Mouse (Mus musculus) midbrain, embryonic 14.5 days (tissue): ENCODE measurements at regions not wholly inside any gene's neighbourhood (a gene's known extent, or its start where the extent isn't known, plus 50 kb on each side); places are given as distances from the start of the nearest gene placed in this dataset.
A peak's percentile ranks its signal among the peaks of the same experiment; 100 is the strongest.

Experiments used
- ATAC-seq: fragments of 200-750 bp; cut with Nextera tagmentation; 2 replicates; pipeline ENCODE4 v1.8.0; 2017; ENCODE audit warnings: moderate number of reproducible peaks, moderate library complexity; ENCODE audit not compliant: low FRiP score, low TSS enrichment
- DNase-seq: peaks from one replicate; pipeline ENCODE4 v3.0.0-alpha.2; 2015
- H3K27ac ChIP-seq: fragments of 300-500 bp; sonication (generic); replicated peaks from 2 replicates; pipeline ENCODE4 v1.5.1; 2014; ENCODE audit warnings: mild to moderate bottlenecking, low read depth, low read length, moderate library complexity
- H3K27me3 ChIP-seq: fragments of 300-500 bp; sonication (generic); 2 replicates; pipeline ENCODE4 v1.6.1; 2014; ENCODE audit warnings: low read length, control low read depth, mixed read lengths; ENCODE audit not compliant: control insufficient read depth, insufficient read depth
- H3K36me3 ChIP-seq: fragments of 300-500 bp; sonication (generic); 2 replicates; pipeline ENCODE4 v1.6.1; 2014; ENCODE audit warnings: low read length, control low read depth; ENCODE audit not compliant: control insufficient read depth, insufficient read depth
- H3K4me1 ChIP-seq: fragments of 300-500 bp; sonication (generic); 2 replicates; pipeline ENCODE4 v1.6.1; 2014; ENCODE audit warnings: mild to moderate bottlenecking, antibody characterized with exemption, low read length, control low read depth; ENCODE audit not compliant: control insufficient read depth, insufficient read depth
- H3K4me2 ChIP-seq: fragments of 300-500 bp; sonication (generic); 2 replicates; pipeline ENCODE4 v1.6.1; 2014; ENCODE audit warnings: mild to moderate bottlenecking, low read length, moderate library complexity
- H3K4me3 ChIP-seq: fragments of 300-500 bp; sonication (generic); replicated peaks from 2 replicates; pipeline ENCODE4 v1.5.1; 2014; ENCODE audit warnings: low read depth, low read length
- H3K9ac ChIP-seq: fragments of 300-500 bp; sonication (generic); replicated peaks from 2 replicates; pipeline ENCODE4 v1.6.1; 2014; ENCODE audit warnings: mild to moderate bottlenecking, low read length, moderate library complexity
- H3K9me3 ChIP-seq: fragments of 300-500 bp; sonication (generic); 2 replicates; pipeline ENCODE4 v1.6.1; 2016; ENCODE audit warnings: low read length, control low read depth, mixed read lengths; ENCODE audit not compliant: control insufficient read depth
- WGBS: fragments of 180-500 bp; shearing (Covaris S2); extraction: QIAGEN DNeasy Blood & Tissue Kit; methylation state at CpG from one replicate; pipeline ENCODE4 v1.1.7; 2014; 5-methylcytosine and 5-hydroxymethylcytosine counted together

DNA sequence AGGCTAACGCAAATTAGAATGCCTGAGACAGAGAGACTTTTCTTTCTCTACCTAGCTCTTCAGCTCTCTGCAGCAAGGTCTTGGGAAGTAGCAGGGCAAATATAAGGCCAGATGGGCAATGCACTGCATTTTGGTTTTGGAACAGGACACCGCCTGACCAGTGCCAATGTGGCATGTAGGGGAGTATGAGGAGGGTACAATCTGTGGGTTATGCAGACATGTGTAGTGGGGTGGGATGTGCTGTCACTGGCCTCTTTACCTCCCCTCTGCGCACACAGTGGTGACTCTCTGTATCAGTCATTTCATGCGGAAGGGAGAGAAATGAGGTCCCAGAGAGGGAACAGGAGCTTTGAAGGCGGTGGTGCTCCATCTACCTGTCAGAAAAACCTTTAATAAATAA lies 105.9 kb upstream of the Cachd1 start:
- Histone ChIP-seq H3K9ac (no peak overlapping the region), H3K27ac (no peak overlapping the region), H3K4me1 (0 out of 2 replicates have a peak, but pooled peaks cover 2% of the 10 kb centered on the region), H3K4me3 (no peak overlapping the region), H3K27me3 (no peaks in the 10 kb centered on the region), H3K9me3 (no peaks in the 10 kb centered on the region), H3K36me3 (no peaks in the 10 kb centered on the region), H3K4me2 (no peak overlapping the region)
- DNase-seq (no peak), ATAC-seq (no peak)
- 86% methylated on average over 5 of the region's 5 CpGs for WGBS

DNA sequence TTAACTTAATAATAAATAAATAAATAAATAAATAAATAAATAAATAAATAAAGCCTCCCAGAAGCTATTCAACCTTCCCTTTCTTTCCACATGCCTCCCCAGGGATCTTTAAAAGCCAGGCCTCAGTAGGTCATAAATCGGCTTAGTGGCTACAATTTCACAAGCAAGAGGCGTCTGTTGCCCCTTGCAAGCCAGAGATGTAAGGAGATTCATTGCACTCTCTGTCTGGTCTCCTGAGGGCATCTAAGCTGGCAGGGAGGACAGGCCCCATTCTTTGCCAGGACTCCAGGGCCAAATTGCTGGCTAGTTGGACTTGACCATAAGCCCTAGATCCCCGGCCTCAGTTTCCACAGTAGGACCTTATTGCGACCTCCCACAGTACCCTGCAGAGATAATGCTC lies 101.6 kb upstream of the Cachd1 start:
- no peak overlapping the region for H3K27ac ChIP-seq
- no peak overlapping the region for H3K4me3 ChIP-seq
- H3K4me1 ChIP-seq, result no peaks in the 10 kb centered on the region
- no peak overlapping the region for H3K4me2 ChIP-seq
- WGBS, result 84% methylated on average over 4 of the region's 4 CpGs
- H3K9me3 ChIP-seq, result no peaks in the 10 kb centered on the region
- H3K27me3 ChIP-seq, result no peaks in the 10 kb centered on the region
- H3K36me3 ChIP-seq, result no peaks in the 10 kb centered on the region
- H3K9ac ChIP-seq, result no peak overlapping the region
- ATAC-seq (no peak), DNase-seq (no peak)

- DNase-seq, result no peak
- no peak overlapping the region for H3K27ac ChIP-seq
- H3K9ac ChIP-seq, result no peak overlapping the region
- H3K4me2 ChIP-seq, result no peak overlapping the region
- no peaks in the 10 kb centered on the region for H3K9me3 ChIP-seq
- 35% methylated on average over 7 of the region's 7 CpGs for WGBS
- no peaks in the 10 kb centered on the region for H3K4me1 ChIP-seq
- no peaks in the 10 kb centered on the region for H3K36me3 ChIP-seq
- H3K27me3 ChIP-seq, result no peaks in the 10 kb centered on the region
- no peak overlapping the region for H3K4me3 ChIP-seq
- ATAC-seq, result no peak
Measured at GRCm38 (mm10) chr4:100683757-100684156, 92.7 kb upstream of the Cachd1 start.

DNA sequence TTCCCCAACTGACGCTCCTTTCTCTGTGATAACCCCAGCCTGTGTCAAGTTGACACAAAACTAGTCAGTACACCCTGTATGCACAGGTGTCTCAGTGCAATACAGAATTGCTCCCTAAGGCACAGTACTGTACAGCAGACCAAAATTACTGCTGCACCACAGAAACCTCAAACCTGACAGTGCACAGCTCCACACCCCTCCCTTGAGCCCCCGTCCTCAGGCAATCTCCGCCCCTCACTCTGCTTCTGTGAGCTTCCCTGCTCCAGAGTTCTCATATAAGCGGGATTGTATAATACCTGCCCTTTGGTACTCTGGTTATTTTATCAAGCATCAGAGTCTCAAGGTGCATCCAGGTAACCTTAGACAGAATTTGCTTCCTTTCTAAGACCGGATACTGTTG lies 76.5 kb upstream of the Cachd1 start:
- no peak overlapping the region for H3K4me3 ChIP-seq
- H3K9ac ChIP-seq, result no peak overlapping the region
- ATAC-seq (no peak), DNase-seq (no peak)
- no peak overlapping the region for H3K4me2 ChIP-seq
- no peaks in the 10 kb centered on the region for H3K27me3 ChIP-seq
- H3K36me3 ChIP-seq, result no peaks in the 10 kb centered on the region
- H3K9me3 ChIP-seq, result no peaks in the 10 kb centered on the region
- H3K4me1 ChIP-seq, result no peaks in the 10 kb centered on the region
- peak overlapping the region; percentile 37 for H3K27ac ChIP-seq
- WGBS, result 83% methylated on average over 5 of the region's 5 CpGs

DNA sequence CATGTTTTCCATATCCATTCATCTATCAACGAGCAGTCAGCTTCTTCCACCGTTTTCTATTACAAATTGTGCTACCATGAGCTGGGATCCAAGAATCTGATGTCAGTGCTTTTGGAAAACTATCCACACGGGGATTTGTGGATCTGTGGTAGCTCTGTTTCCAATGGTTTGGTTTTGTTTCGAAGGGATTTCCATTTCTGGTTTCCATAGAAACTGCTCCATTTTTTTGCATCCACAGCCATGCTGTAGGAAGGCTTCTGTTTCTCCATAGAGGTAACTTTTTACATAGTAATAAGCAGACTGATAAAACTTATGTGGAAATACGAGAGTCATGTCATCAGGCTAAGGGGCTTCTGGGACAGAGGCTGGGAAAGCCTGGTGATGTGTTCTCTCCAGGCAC lies 76.1 kb upstream of the Cachd1 start:
- DNase-seq, result peak; percentile 46

GRCm38 (mm10) chr4:100705960-100706359 lies 70.5 kb upstream of the Cachd1 start:
- H3K9me3 ChIP-seq, result no peaks in the 10 kb centered on the region
- no peaks in the 10 kb centered on the region for H3K4me1 ChIP-seq
- DNase-seq (no peak), ATAC-seq (no peak)
- no peak overlapping the region for H3K27ac ChIP-seq
- H3K4me2 ChIP-seq, result no peak overlapping the region
- H3K27me3 ChIP-seq, result no peaks in the 10 kb centered on the region
- no peaks in the 10 kb centered on the region for H3K36me3 ChIP-seq
- H3K4me3 ChIP-seq, result no peak overlapping the region
- no peak overlapping the region for H3K9ac ChIP-seq
- 26% methylated on average over 6 of the region's 6 CpGs for WGBS

More for the DNA sequence above, 76.1 kb upstream of the Cachd1 start:
- no peaks in the 10 kb centered on the region for H3K27me3 ChIP-seq
- no peak overlapping the region for H3K4me3 ChIP-seq
- peak overlapping the region; percentile 37 for H3K27ac ChIP-seq
- H3K36me3 ChIP-seq, result no peaks in the 10 kb centered on the region
- H3K9me3 ChIP-seq, result no peaks in the 10 kb centered on the region
- WGBS, result 71% methylated on average over 5 of the region's 5 CpGs
- no peak overlapping the region for H3K9ac ChIP-seq
- H3K4me1 ChIP-seq, result no peaks in the 10 kb centered on the region
- no peak for ATAC-seq
- no peak overlapping the region for H3K4me2 ChIP-seq

- no peak overlapping the region for H3K9ac ChIP-seq
- no peaks in the 10 kb centered on the region for H3K27me3 ChIP-seq
- ATAC-seq, result no peak
- H3K4me3 ChIP-seq, result no peak overlapping the region
- DNase-seq, result no peak
- no peak overlapping the region for H3K27ac ChIP-seq
- no peak overlapping the region; the same call in 1 of the 2 replicates for H3K4me2 ChIP-seq
- WGBS, result 31% methylated on average over 6 of the region's 6 CpGs
- H3K4me1 ChIP-seq, result no peaks in the 10 kb centered on the region
- H3K9me3 ChIP-seq, result no peaks in the 10 kb centered on the region
- no peaks in the 10 kb centered on the region for H3K36me3 ChIP-seq
Measured at GRCm38 (mm10) chr4:100707125-100707524, 69.3 kb upstream of the Cachd1 start.

DNA sequence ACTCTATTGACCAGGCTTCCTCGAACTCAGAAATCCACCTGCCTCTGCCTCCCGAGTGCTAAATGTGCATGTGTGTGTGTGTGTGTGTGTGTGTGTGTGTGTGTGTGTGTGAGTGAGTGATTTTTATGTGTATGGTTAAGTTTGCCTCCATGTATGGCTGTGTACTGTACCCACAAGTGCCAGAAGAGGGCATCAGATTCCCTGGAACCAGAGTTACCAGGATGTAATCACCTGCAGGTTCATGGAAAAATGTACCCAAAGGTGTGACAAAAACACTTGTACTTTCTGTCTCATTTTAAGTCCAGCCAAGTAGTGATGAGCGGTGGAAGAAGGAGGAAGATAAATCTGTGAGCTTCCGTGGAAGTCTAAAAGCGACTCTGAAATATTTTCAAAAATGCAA lies 68.2 kb upstream of the Cachd1 start:
- WGBS, result 94% methylated on average over 5 of the region's 5 CpGs
- no peak overlapping the region for H3K9ac ChIP-seq
- H3K27me3 ChIP-seq, result no peaks in the 10 kb centered on the region
- DNase-seq (peak; percentile 46), ATAC-seq (no peak)
- H3K4me2 ChIP-seq, result no peak overlapping the region
- H3K27ac ChIP-seq, result no peak overlapping the region
- H3K9me3 ChIP-seq, result no peaks in the 10 kb centered on the region
- H3K36me3 ChIP-seq, result no peaks in the 10 kb centered on the region
- H3K4me3 ChIP-seq, result no peak overlapping the region
- H3K4me1 ChIP-seq, result no peaks in the 10 kb centered on the region

DNA sequence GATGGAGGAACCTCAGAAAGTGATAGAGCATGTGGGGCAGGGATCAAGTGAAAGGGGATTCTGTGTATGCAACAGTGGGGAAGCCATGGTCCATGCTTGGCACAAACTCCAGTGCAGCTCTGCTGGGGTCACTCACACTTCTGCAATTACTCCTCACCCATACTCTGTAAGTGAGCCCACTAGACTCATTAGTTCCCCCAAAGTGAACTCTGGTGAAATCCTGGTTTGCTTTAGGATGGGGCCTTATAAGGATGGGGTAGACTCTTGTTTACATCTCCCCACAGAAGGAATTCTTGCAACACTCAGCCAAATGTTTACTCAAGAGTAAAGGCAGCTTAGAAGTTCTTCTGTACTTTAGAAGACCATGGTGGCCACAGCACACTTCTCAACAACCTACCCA lies 62.2 kb upstream of the Cachd1 start:
- H3K36me3 ChIP-seq, result no peaks in the 10 kb centered on the region
- no peak overlapping the region for H3K4me2 ChIP-seq
- H3K4me3 ChIP-seq, result no peak overlapping the region
- H3K27me3 ChIP-seq, result no peaks in the 10 kb centered on the region
- DNase-seq, result no peak
- no peaks in the 10 kb centered on the region for H3K9me3 ChIP-seq
- H3K9ac ChIP-seq, result no peak overlapping the region
- H3K4me1 ChIP-seq, result no peaks in the 10 kb centered on the region
- no peak overlapping the region for H3K27ac ChIP-seq
- ATAC-seq, result no peak
